Mouse (Mus musculus) liver, adult 2 months (tissue): Measurements from ENCODE around the gene Vac14. TPM values are rescaled to one million over a fixed set of nuclear protein-coding genes. Genes with fewer than 3 reads are reported as not detected.
"Not testable (repeated sequence)": the region's sequence is repeated elsewhere in the genome, so short reads cannot be mapped to it uniquely, and the experiment has no call there.

Source experiments
- DNase-seq: peaks from one replicate; pipeline ENCODE4 v3.0.0-alpha.2; 2011; ENCODE audit warnings: low read depth, low spot score; ENCODE audit errors: extremely low read depth
- H3K27ac ChIP-seq: fragments of 200-500 bp; replicated peaks from 2 replicates; pipeline ENCODE4 v1.5.1; 2012; ENCODE audit warnings: low read depth, mild to moderate bottlenecking, control low read depth, inconsistent platforms, low read length; ENCODE audit not compliant: insufficient read depth
- H3K27me3 ChIP-seq: fragments of 200-500 bp; 2 replicates; pipeline ENCODE4 v1.6.1; 2012; ENCODE audit warnings: mild to moderate bottlenecking, moderate library complexity, low read length, inconsistent platforms; ENCODE audit not compliant: control insufficient read depth, insufficient read depth
- H3K36me3 ChIP-seq: fragments of 200-500 bp; 2 replicates; pipeline ENCODE4 v1.6.1; 2012; ENCODE audit warnings: low read length, inconsistent platforms; ENCODE audit not compliant: control insufficient read depth, insufficient read depth
- H3K4me1 ChIP-seq: fragments of 200-500 bp; 2 replicates; pipeline ENCODE4 v1.6.1; 2011; ENCODE audit warnings: low read length; ENCODE audit not compliant: control insufficient read depth, insufficient read depth
- H3K4me3 ChIP-seq: fragments of 200-500 bp; 2 replicates; pipeline ENCODE4 v1.5.1; 2011; ENCODE audit warnings: low read depth, mild to moderate bottlenecking, control low read depth, low read length, moderate library complexity; ENCODE audit not compliant: insufficient read depth
- H3K79me2 ChIP-seq: fragments of 200-500 bp; 2 replicates; pipeline ENCODE4 v1.6.1; 2012; ENCODE audit warnings: inconsistent platforms, mild to moderate bottlenecking, low read length, moderate library complexity; ENCODE audit not compliant: control insufficient read depth, insufficient read depth
- H3K9ac ChIP-seq: fragments of 200-500 bp; 2 replicates; pipeline ENCODE4 v1.6.1; 2012; ENCODE audit warnings: low read depth, mild to moderate bottlenecking, control low read depth, inconsistent platforms, low read length
- CTCF ChIP-seq: fragments of 200-500 bp; IDR thresholded peaks from 2 replicates; pipeline ENCODE4 v1.5.1; 2011; ENCODE audit warnings: low read depth, low read length, control low read depth
- POLR2A ChIP-seq: fragments of 200-500 bp; IDR thresholded peaks from 2 replicates; pipeline ENCODE4 v1.6.1; 2011; ENCODE audit warnings: low read length, control low read depth; ENCODE audit not compliant: insufficient read depth; ENCODE audit errors: extremely low read depth
- WGBS: fragments of 180-500 bp; shearing (Covaris S2); methylation state at CpG from one replicate; pipeline ENCODE4 v1.1.7; 2018; 5-methylcytosine and 5-hydroxymethylcytosine counted together
- polyA plus RNA-seq: library from polyadenylated mRNA; depleted of rRNA; stranded (reverse); fragments of >200 nt; gene quantifications from 2 replicates; pipeline ENCODE4 v1.2.3, GENCODE M21; 2012
- total RNA-seq: library from RNA; depleted of rRNA; stranded (reverse); fragments of >200 nt; gene quantifications from 2 replicates; pipeline ENCODE4 v1.2.3, GENCODE M21; 2014

Gene Vac14
- total and polyA plus RNA-seq, 2 experiments = 6.7 to 25.0 TPM

DNA sequence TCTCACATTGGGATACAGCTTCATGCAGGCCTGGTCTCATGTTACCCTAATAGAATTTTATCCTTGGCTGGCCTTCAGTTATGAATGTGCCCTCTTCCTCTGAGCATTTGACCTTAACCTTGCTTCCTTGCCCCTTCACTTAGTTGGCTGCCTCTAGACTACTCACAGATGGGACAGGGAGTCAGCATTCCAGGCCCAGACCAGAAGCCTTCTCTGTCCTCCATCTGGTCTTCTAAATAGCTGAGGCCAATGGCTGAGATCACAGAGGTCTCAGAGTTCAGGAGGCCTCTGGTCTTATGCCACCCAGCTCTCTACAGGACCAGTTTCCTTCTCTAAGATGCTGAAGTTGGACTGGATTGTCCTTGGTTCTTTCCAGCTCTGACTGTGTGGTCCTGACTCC lies 41.7 kb downstream of the Vac14 start:
- Histone ChIP-seq H3K4me1 (no peaks in the 10 kb centered on the region), H3K27ac (no peak overlapping the region), H3K36me3 (peaks cover 5% of the 10 kb centered on the region; the same call in 1 of the 2 replicates), H3K79me2 (no peaks in the 10 kb centered on the region), H3K9ac (no peak overlapping the region), H3K4me3 (no peak overlapping the region), H3K27me3 (no peaks in the 10 kb centered on the region)
- TF ChIP-seq CTCF = no peak
- TF ChIP-seq POLR2A = no peak
- DNase-seq = peak; percentile 39

- Histone ChIP-seq H3K27ac (no peak overlapping the region), H3K27me3 (no peaks in the 10 kb centered on the region), H3K36me3 (peaks cover 3% of the 10 kb centered on the region; the same call in 1 of the 2 replicates), H3K4me3 (no peak overlapping the region), H3K9ac (no peak overlapping the region), H3K4me1 (no peaks in the 10 kb centered on the region), H3K79me2 (no peaks in the 10 kb centered on the region)
- no peak for TF ChIP-seq POLR2A
- no peak for TF ChIP-seq CTCF
- no peak for DNase-seq
- WGBS = 89% methylated on average over 5 of the region's 5 CpGs
Observed at GRCm38 (mm10) chr8:110662545-110662944, 44.2 kb downstream of the Vac14 start.

DNA sequence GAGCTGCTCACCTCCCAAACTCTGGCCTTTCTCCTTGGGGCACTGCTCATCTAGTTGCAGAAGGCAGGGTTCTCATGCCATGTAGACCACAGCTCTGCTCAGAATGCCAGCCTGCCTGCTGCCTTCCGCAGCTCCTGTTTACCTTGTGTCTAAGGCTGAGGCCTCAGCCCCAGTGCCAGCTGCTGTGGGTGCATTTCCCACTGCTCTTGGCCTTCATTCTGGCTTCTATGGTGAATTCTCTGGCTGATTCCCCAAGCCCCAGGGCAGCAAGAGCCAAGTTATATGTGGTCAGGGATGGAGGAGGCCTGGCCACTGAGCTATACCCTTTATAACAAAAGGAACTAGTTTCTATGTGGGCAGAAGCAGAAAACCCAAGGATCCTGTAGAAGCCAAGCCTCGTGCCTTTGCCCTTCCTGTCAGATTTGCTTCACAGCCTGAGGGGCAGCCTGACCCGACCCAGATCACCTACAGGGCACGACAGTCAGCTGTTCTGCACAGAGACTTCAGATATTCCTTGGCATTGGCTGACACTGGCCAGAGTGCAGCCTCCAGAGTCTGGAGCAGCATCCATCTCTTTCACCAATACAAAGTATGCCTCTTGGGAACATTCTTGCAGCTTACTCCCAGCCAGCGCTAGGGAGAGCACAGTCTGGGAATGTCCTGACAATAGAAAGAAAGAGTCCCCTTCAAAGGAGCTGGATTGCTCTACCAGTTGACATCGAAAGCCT lies 44.8 kb downstream of the Vac14 start:
- DNase-seq = no peak
- Histone ChIP-seq H3K9ac (no peak overlapping the region), H3K4me3 (no peak overlapping the region), H3K4me1 (no peaks in the 10 kb centered on the region), H3K27me3 (no peaks in the 10 kb centered on the region), H3K79me2 (no peaks in the 10 kb centered on the region), H3K36me3 (no peaks in the 10 kb centered on the region; the same call in 1 of the 2 replicates), H3K27ac (no peak overlapping the region)
- WGBS = 85% methylated on average over 6 of the region's 6 CpGs
- no peak for TF ChIP-seq POLR2A
- TF ChIP-seq CTCF = no peak

DNA sequence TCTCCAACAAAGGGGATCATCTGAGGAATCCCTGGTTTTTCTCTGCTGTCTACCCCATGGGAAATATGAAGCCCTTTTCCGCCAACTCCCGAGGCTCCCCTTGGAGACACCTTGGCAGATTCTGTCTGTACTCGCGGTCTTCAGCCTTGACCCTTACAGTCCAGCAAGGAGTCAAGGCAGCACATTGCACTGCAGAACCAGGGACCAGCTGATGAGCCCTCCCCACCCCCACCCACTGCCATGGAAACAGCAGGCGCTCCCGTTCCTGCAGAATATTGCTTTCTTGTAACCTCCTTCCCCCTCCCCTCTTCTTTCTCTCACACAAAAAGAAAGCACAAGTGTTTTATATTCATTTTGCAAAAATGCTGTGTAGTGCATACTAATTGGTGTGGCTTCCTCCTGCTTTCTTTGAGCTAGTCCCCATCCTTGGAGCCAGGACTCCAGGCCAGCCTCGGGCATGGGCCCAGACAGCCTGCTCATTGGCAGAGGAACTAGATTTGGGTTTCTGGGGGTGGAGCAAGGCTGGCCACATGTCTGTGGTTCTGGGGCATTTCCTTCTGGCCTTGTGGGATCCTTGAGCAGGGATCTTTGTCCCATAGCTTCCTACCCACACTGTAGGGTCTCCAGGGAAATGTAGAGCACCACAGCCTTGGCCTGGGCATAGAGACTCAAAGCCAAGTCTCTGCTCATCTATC lies 46.0 kb downstream of the Vac14 start:
- Histone ChIP-seq H3K79me2 (no peaks in the 10 kb centered on the region), H3K4me3 (no peak overlapping the region), H3K27ac (0 out of 2 replicates have a peak overlapping the region, but pooled peaks have one; percentile 19), H3K9ac (no peak overlapping the region), H3K27me3 (no peaks in the 10 kb centered on the region), H3K4me1 (no peaks in the 10 kb centered on the region), H3K36me3 (no peaks in the 10 kb centered on the region; the same call in 1 of the 2 replicates)
- no peak for DNase-seq
- 84% methylated on average over 7 of the region's 7 CpGs for WGBS
- TF ChIP-seq CTCF = no peak

DNA sequence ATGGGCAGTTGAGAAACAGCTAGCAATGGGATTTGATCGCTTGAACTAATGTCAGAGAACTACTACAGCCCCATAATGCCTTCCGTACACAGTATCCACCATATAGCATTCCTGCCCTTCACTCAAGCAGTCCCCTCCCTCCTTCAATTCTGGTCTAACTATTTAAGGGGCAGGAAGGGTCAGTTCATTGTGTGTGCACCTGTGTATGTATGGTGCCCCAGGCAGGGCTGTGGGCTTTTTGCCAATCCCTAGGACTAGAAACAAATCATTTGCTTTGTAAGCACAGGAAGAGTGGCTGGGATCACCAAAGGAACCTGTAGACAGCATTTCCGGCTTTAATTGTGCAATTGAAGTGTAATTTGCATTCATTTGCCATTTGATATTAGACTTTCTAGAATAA lies 46.6 kb downstream of the Vac14 start:
- Histone ChIP-seq H3K27me3 (no peaks in the 10 kb centered on the region), H3K4me1 (no peaks in the 10 kb centered on the region), H3K4me3 (no peak overlapping the region), H3K9ac (no peak overlapping the region), H3K27ac (0 out of 2 replicates have a peak overlapping the region, but pooled peaks have one; percentile 19), H3K79me2 (no peaks in the 10 kb centered on the region), H3K36me3 (no peaks in the 10 kb centered on the region; the same call in 1 of the 2 replicates)
- DNase-seq = no peak
- 91% methylated on average over 3 of the region's 3 CpGs for WGBS
- no peak for TF ChIP-seq POLR2A
- no peak for TF ChIP-seq CTCF

GRCm38 (mm10) chr8:110667590-110668177 lies 49.3 kb downstream of the Vac14 start:
- not testable (repeated sequence) for H3K9ac ChIP-seq, DNase-seq, H3K36me3 ChIP-seq, H3K27me3 ChIP-seq, H3K4me1 ChIP-seq, H3K79me2 ChIP-seq, H3K27ac ChIP-seq, H3K4me3 ChIP-seq
- WGBS = 79% methylated on average over 8 of the region's 8 CpGs
